Mouse (Mus musculus): ENCODE data around the gene Zfp940. TPM values are rescaled to one million over a fixed set of nuclear protein-coding genes. Genes with fewer than 3 reads are reported as not detected.

Zfp940 gene
- polyA plus RNA-seq, 1 experiment: 0.89 TPM

GRCm38 (mm10) chr7:29785023-29785422 is 68.4 kb downstream of the Zfp940 start:
- WGBS: 81% methylated on average over 8 of the region's 8 CpGs
- H3K4me3 ChIP-seq (ENCODE audit: control insufficient read depth, insufficient read depth, low read length): no peak overlapping the region
- peaks cover 4% of the 10 kb centered on the region for H3K4me1 ChIP-seq (replicated peaks; ENCODE audit: control insufficient read depth, insufficient read depth, low read length)
- H3K27me3 ChIP-seq (ENCODE audit: control insufficient read depth, insufficient read depth, low read length): no peaks in the 10 kb centered on the region
- H3K27ac ChIP-seq (ENCODE audit: control insufficient read depth, insufficient read depth, low read length): no peak overlapping the region
- no peak for DNase-seq
- no peak for TF ChIP-seq POLR2A (IDR thresholded peaks at IDR 0.05; ENCODE audit: control insufficient read depth, extremely low read depth, insufficient read depth, low read length, poor library complexity)
- TF ChIP-seq CTCF (IDR thresholded peaks at IDR 0.05; ENCODE audit: borderline replicate concordance, control insufficient read depth, extremely low read depth, insufficient read depth, low read length, poor library complexity): no peak
- H3K36me3 ChIP-seq (ENCODE audit: control insufficient read depth, insufficient read depth, low read length): no peaks in the 10 kb centered on the region

GRCm38 (mm10) chr7:29783871-29784551 is 69.5 kb downstream of the Zfp940 start, which contains the start of gene Zfp30:
TSS of gene Zfp30 (plus strand) at chr7:29783998.
- TF ChIP-seq CTCF (IDR thresholded peaks at IDR 0.05; ENCODE audit: borderline replicate concordance, control insufficient read depth, extremely low read depth, insufficient read depth, low read length, poor library complexity) (peak; percentile 5; the same call in 1 of the 2 replicates), POLR2A (IDR thresholded peaks at IDR 0.05; ENCODE audit: control insufficient read depth, extremely low read depth, insufficient read depth, low read length, poor library complexity) (no peak)
- peak within 1 kb of the TSS; percentile 61 for H3K4me3 ChIP-seq (ENCODE audit: control insufficient read depth, insufficient read depth, low read length)
- peak; percentile 68 for DNase-seq
- H3K4me1 ChIP-seq (replicated peaks; ENCODE audit: control insufficient read depth, insufficient read depth, low read length): peaks cover 4% of the 10 kb centered on the region
- no peak within 1 kb of the TSS for H3K27ac ChIP-seq (ENCODE audit: control insufficient read depth, insufficient read depth, low read length)
- no peaks in the 10 kb centered on the region for H3K27me3 ChIP-seq (ENCODE audit: control insufficient read depth, insufficient read depth, low read length)
- WGBS: 1% methylated on average over 45 of the region's 45 CpGs
- H3K36me3 ChIP-seq (ENCODE audit: control insufficient read depth, insufficient read depth, low read length): peaks cover 1% of the 10 kb centered on the region; the same call in 1 of the 2 replicates

Other genes starting within 250 kb of the Zfp940 start
- gene Catsperg2, start 126.6 kb downstream of the Zfp940 start, polyA plus RNA-seq (2012; rRNA removed): 0.13 TPM in 1 of 2 replicates, not detected in the other
- 8.6 and 9.0 TPM in 2 replicates for gene Zfp84, start 85.1 kb downstream of the Zfp940 start, polyA plus RNA-seq (2012; rRNA removed)
- 1.3 and 1.6 TPM in 2 replicates for gene Zfp30, start 69.7 kb downstream of the Zfp940 start, polyA plus RNA-seq (2012; rRNA removed)
- gene Zfp790, start 37.6 kb downstream of the Zfp940 start, polyA plus RNA-seq (2012; rRNA removed): 3.4 and 3.5 TPM in 2 replicates
- gene Zfp420, start 6.3 kb upstream of the Zfp940 start, polyA plus RNA-seq (2012; rRNA removed): 1.3 and 1.5 TPM in 2 replicates
- gene Zfp27, start 52.9 kb upstream of the Zfp940 start, polyA plus RNA-seq (2012; rRNA removed): 2.5 and 3.5 TPM in 2 replicates
- gene Zfp383, start 54.6 kb upstream of the Zfp940 start, polyA plus RNA-seq (2012; rRNA removed): 0.36 and 0.63 TPM in 2 replicates
- gene Zfp74, start 100.4 kb upstream of the Zfp940 start, polyA plus RNA-seq (2012; rRNA removed): 11.8 and 12.3 TPM in 2 replicates
- 4.4 and 4.6 TPM in 2 replicates for gene Zfp568, start 130.3 kb upstream of the Zfp940 start, polyA plus RNA-seq (2012; rRNA removed)
- gene Zfp14, start 197.7 kb upstream of the Zfp940 start, polyA plus RNA-seq (2012; rRNA removed): 2.2 and 3.3 TPM in 2 replicates
- 1.5 and 1.7 TPM in 2 replicates for gene Zfp82, start 219.2 kb upstream of the Zfp940 start, polyA plus RNA-seq (2012; rRNA removed)
- gene Gm26920, start 236.7 kb upstream of the Zfp940 start, polyA plus RNA-seq (2012; rRNA removed): not detected in 2 replicates
- gene Zfp566, start 236.9 kb upstream of the Zfp940 start, polyA plus RNA-seq (2012; rRNA removed): 4.4 and 6.8 TPM in 2 replicates
- gene Zfp260, start 241.1 kb upstream of the Zfp940 start, polyA plus RNA-seq (2012; rRNA removed): 30.6 and 36.4 TPM in 2 replicates